Mouse (Mus musculus) neural tube, embryonic 14.5 days (tissue): Measurements from ENCODE around the gene Tab2. TPM values are rescaled to one million over a fixed set of nuclear protein-coding genes. Genes with fewer than 3 reads are reported as not detected.

ENCODE experiments used
- ATAC-seq: fragments of 200-750 bp; cut with Nextera tagmentation; 2 replicates; pipeline ENCODE4 v1.8.0; 2017; ENCODE audit warnings: low read depth, mild to moderate bottlenecking, moderate TSS enrichment, moderate library complexity
- H3K27ac ChIP-seq: fragments of 300-500 bp; sonication (generic); 2 replicates; pipeline ENCODE4 v1.5.1; 2014; ENCODE audit warnings: low read depth, mild to moderate bottlenecking, control low read depth, low read length, moderate library complexity, mixed read lengths
- H3K27me3 ChIP-seq: fragments of 300-500 bp; sonication (generic); 2 replicates; pipeline ENCODE4 v1.6.1; 2014; ENCODE audit warnings: low read length; ENCODE audit not compliant: control insufficient read depth, insufficient read depth
- H3K36me3 ChIP-seq: fragments of 300-500 bp; sonication (generic); 2 replicates; pipeline ENCODE4 v1.6.1; 2014; ENCODE audit warnings: low read length, mixed read lengths; ENCODE audit not compliant: control insufficient read depth, insufficient read depth
- H3K4me1 ChIP-seq: fragments of 300-500 bp; sonication (generic); 2 replicates; pipeline ENCODE4 v1.6.1; 2014; ENCODE audit warnings: low read length; ENCODE audit not compliant: control insufficient read depth, insufficient read depth
- H3K4me2 ChIP-seq: fragments of 300-500 bp; sonication (generic); 2 replicates; pipeline ENCODE4 v1.6.1; 2014; ENCODE audit warnings: mild to moderate bottlenecking, low read depth, low read length, control low read depth
- H3K4me3 ChIP-seq: fragments of 300-500 bp; sonication (generic); 2 replicates; pipeline ENCODE4 v1.5.1; 2014; ENCODE audit warnings: low read depth, low read length, control low read depth, mixed read lengths
- H3K9ac ChIP-seq: fragments of 300-500 bp; sonication (generic); replicated peaks from 2 replicates; pipeline ENCODE4 v1.6.1; 2014; ENCODE audit warnings: low read depth, mild to moderate bottlenecking, control low read depth, low read length, mixed read lengths
- H3K9me3 ChIP-seq: fragments of 300-500 bp; sonication (generic); 2 replicates; pipeline ENCODE4 v1.6.1; 2016; ENCODE audit warnings: low read length; ENCODE audit not compliant: control insufficient read depth
- WGBS: fragments of 180-500 bp; shearing (Covaris S2); extraction: QIAGEN DNeasy Blood & Tissue Kit; methylation state at CpG from one replicate; pipeline ENCODE4 v1.1.7; 2014; 5-methylcytosine and 5-hydroxymethylcytosine counted together
- polyA plus RNA-seq: library from polyadenylated mRNA; unstranded; fragments of >200 nt; fragmentation: Nextera tagmentation; extraction: Ambion mirVana; gene quantifications from 2 replicates; pipeline ENCODE4 v1.2.1, GENCODE M21; 2014

Tab2 gene
- polyA plus RNA-seq, 1 experiment from 2014 or later = 18.7 TPM

DNA sequence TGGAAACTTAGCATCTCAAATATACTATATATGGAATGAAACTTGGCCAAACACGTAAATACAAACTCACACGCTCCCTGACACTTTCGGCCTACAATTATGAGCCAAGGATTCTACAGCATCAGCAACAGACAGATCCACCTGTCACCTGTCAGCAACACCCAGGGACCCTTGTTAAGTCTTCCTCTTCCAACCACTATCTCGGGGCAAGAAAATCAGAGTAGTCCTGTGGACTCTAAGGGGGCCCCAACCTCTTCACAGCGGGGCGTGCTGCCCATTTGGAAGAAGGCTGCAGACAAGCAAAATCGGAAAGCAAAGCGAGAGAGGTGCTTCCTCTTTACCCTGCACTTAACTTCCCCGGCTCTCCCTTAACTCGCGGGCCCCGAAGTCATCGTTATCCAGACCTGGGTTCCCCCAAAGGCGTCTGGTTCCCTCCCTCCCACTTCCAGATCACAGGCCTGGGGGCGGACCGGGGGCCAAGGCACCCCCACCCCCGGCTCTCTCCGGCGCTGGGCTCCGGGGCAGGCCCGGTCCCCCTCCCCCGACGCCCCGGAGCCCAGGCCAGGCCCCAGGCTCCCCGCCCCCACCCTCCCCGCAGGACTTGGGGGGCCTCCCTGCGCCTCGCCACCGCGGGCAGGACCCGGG lies 919 bp downstream of the Tab2 start:
- ATAC-seq = peak; percentile 4; the same call in 1 of the 2 replicates

DNA sequence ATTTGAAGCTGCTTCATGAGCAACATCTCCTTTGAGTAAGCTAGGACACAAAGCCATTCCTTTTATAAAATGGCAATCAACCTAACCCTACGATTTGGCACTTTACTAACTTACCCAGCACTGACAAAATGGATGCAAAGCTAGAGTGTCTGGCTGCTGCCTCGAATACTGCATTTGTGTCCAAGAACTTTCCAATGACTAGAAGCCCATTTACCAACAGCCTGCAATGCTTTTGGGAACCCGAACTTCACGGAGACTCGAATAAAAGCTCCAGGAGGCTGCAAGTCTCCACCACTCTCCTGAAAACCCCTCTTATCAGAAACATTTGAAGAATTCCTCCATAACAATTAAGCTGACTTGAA lies 1.4 kb downstream of the Tab2 start:
- no peak for ATAC-seq
- no peak overlapping the region; the same call in 1 of the 2 replicates for H3K27ac ChIP-seq

More for the DNA sequence above, 919 bp downstream of the Tab2 start:
- Histone ChIP-seq H3K9me3 (no peaks in the 10 kb centered on the region), H3K9ac (peak overlapping the region; percentile 98), H3K27ac (peak overlapping the region; percentile 99), H3K27me3 (no peaks in the 10 kb centered on the region), H3K4me1 (peaks cover 16% of the 10 kb centered on the region), H3K4me2 (peak overlapping the region; percentile 86), H3K4me3 (peak overlapping the region; percentile 97), H3K36me3 (no peaks in the 10 kb centered on the region)
- 2% methylated on average over 21 of the region's 31 CpGs for WGBS

DNA sequence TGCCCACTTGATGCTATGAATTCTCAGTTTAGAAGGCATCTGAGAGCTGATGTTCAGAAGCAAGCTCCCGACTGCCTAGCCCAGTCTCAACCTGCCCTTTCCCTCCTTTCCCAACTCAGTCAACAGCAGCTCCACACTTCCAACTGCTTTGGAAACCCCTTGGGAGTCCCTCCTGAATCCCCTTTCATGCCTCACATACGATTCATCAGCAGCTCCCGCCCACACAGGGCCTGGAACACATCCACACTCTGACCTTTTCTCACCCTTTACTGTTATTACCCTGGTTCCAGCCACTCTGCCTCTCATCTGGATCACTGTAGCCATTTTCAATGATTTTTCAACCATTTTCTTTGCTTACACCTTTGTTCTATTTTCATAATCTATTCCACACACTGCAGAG lies 13.0 kb downstream of the Tab2 start:
- Histone ChIP-seq H3K4me2 (no peak overlapping the region), H3K27ac (no peak overlapping the region), H3K4me1 (no peaks in the 10 kb centered on the region; the same call in 1 of the 2 replicates), H3K36me3 (no peaks in the 10 kb centered on the region), H3K9me3 (no peaks in the 10 kb centered on the region), H3K27me3 (no peaks in the 10 kb centered on the region), H3K9ac (no peak overlapping the region), H3K4me3 (no peak overlapping the region)
- ATAC-seq = no peak
- WGBS = 40% methylated on average over 3 of the region's 3 CpGs

More for the DNA sequence above, 1.4 kb downstream of the Tab2 start:
- no peaks in the 10 kb centered on the region for H3K9me3 ChIP-seq
- WGBS = 1% methylated on average over 5 of the region's 5 CpGs
- H3K9ac ChIP-seq = peak overlapping the region; percentile 98; the same call in 1 of the 2 replicates
- peak overlapping the region; percentile 86 for H3K4me2 ChIP-seq
- H3K27me3 ChIP-seq = no peaks in the 10 kb centered on the region
- no peaks in the 10 kb centered on the region for H3K36me3 ChIP-seq
- H3K4me3 ChIP-seq = peak overlapping the region; percentile 97
- H3K4me1 ChIP-seq = peaks cover 16% of the 10 kb centered on the region

DNA sequence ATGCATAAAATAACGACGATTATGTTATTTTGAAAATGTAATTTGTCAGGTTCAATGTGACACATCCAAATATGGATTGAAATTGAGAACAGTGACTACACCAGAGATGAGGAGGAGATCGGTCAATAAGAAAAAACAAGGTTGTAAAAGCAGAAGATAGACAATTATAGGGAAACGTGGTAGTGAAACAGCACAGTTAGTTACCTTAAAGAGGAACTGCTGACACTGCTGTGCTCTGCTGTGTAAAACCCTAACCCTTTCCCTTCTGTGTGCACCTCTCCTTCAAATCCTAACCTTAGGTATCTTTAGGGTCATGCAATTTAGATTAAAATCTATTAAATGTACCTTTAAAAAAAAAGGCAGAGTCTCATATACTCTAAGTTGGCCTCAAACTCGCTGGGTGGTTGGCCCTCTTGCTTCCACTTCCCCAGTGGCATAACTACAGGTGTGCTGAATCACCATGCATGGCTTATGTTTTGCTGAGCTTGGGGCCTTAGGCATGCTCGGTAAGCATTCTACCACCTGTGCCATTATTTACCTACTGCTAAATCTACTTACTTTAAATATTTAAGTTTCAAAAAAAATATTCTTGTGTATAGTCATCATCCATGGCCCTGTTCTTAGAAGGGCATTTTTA lies 19.4 kb downstream of the Tab2 start:
- H3K9me3 ChIP-seq = no peaks in the 10 kb centered on the region
- H3K36me3 ChIP-seq = no peaks in the 10 kb centered on the region
- ATAC-seq = no peak
- no peak overlapping the region for H3K27ac ChIP-seq
- H3K9ac ChIP-seq = no peak overlapping the region
- H3K4me3 ChIP-seq = no peak overlapping the region
- no peaks in the 10 kb centered on the region for H3K4me1 ChIP-seq
- 87% methylated on average over 6 of the region's 6 CpGs for WGBS
- H3K4me2 ChIP-seq = no peak overlapping the region
- no peaks in the 10 kb centered on the region for H3K27me3 ChIP-seq

DNA sequence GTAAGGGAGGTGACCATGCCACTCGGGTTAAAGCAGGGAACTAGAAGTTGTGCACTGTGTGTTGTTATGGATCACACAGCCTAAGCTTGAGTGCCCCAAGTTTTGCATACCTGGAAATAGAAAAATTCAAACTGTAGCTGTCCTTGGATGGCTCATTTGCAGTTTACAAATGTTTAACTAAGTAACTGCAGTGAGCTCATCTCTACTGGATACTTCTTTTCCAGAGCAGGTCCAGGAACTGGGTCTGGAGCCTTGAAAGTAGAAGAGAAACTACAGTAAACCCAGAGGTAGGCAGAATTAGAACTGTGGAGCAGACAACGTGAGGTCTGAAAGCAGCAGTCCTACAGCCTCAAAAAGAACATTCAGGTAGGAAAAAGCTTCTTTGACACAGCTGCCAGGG lies 23.1 kb downstream of the Tab2 start:
- no peak for ATAC-seq
- no peaks in the 10 kb centered on the region for H3K36me3 ChIP-seq
- no peak overlapping the region for H3K9ac ChIP-seq
- H3K27me3 ChIP-seq = no peaks in the 10 kb centered on the region
- H3K4me2 ChIP-seq = no peak overlapping the region
- H3K9me3 ChIP-seq = no peaks in the 10 kb centered on the region
- 88% methylated on average over 2 of the region's 2 CpGs for WGBS
- no peaks in the 10 kb centered on the region for H3K4me1 ChIP-seq
- H3K27ac ChIP-seq = no peak overlapping the region
- no peak overlapping the region for H3K4me3 ChIP-seq

DNA sequence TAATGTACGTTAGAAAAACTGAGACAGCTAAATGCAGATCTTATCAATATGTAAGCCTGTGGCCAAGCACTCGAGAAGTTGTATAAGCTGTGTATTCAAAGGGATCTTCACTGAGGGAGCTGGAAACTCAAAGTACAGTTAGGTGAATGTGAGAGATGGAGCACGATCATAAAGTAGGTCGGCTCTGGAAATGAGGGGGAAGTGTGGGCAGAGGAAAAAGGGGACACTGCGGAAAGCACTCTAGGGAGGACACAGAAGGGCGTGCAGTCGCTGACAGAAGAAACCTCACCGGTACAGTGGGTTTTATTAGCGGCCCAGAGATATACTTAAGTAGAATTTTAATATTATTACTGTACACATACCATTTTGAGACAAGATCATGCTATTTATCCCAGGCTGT lies 27.0 kb downstream of the Tab2 start:
- H3K4me3 ChIP-seq = no peak overlapping the region
- no peak overlapping the region for H3K4me2 ChIP-seq
- no peaks in the 10 kb centered on the region for H3K9me3 ChIP-seq
- H3K36me3 ChIP-seq = no peaks in the 10 kb centered on the region
- no peaks in the 10 kb centered on the region for H3K27me3 ChIP-seq
- WGBS = 86% methylated on average over 9 of the region's 9 CpGs
- no peaks in the 10 kb centered on the region for H3K4me1 ChIP-seq
- ATAC-seq = no peak
- no peak overlapping the region for H3K27ac ChIP-seq
- H3K9ac ChIP-seq = no peak overlapping the region

DNA sequence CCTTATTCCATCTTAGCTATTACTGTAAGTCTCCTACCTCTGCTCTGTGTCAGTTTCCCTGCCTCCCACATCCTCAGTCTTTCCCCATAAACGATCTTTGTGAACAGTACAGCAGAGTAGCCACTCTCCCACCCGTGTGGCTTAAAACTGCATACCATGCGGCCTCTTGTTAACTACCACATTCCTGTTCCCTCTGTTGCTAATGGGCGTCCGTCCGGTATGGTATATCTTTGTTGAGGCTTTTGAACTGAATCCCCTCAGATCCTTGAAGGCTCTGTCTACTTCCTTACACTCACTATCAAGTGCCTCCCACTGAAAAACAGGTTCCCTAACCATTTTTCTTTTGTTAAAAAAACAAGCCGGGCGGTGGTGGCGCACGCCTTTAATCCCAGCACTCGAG lies 30.5 kb downstream of the Tab2 start:
- Histone ChIP-seq H3K4me2 (no peak overlapping the region), H3K27ac (no peak overlapping the region), H3K4me1 (no peaks in the 10 kb centered on the region), H3K4me3 (no peak overlapping the region), H3K27me3 (no peaks in the 10 kb centered on the region), H3K9me3 (no peaks in the 10 kb centered on the region), H3K36me3 (no peaks in the 10 kb centered on the region; the same call in 1 of the 2 replicates), H3K9ac (no peak overlapping the region)
- no peak for ATAC-seq
- WGBS = 79% methylated on average over 11 of the region's 11 CpGs

DNA sequence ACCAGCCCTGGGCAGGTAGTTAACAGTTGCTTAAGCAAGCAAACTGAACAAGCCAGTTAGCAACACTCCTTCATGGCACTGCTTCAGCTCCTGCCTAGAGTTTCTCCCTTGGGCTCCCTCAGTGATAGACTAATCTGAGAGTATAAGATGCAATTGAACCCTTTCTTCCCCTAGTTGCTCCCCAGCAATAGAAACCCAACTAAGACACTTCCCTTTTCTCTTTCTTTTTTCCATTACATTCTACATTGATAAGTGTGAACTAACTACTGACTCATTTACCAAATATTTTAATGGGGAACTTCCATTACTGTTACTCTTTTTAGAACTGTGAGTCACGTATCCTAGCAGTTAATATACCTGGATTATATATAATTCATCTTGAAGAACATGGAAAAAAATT lies 32.6 kb downstream of the Tab2 start:
- Histone ChIP-seq H3K4me2 (no peak overlapping the region), H3K36me3 (peaks cover 20% of the 10 kb centered on the region), H3K4me1 (no peaks in the 10 kb centered on the region), H3K4me3 (no peak overlapping the region), H3K9ac (no peak overlapping the region), H3K27me3 (no peaks in the 10 kb centered on the region), H3K27ac (no peak overlapping the region), H3K9me3 (no peaks in the 10 kb centered on the region)
- 89% methylated on average over 1 of the region's 1 CpGs for WGBS
- ATAC-seq = no peak

DNA sequence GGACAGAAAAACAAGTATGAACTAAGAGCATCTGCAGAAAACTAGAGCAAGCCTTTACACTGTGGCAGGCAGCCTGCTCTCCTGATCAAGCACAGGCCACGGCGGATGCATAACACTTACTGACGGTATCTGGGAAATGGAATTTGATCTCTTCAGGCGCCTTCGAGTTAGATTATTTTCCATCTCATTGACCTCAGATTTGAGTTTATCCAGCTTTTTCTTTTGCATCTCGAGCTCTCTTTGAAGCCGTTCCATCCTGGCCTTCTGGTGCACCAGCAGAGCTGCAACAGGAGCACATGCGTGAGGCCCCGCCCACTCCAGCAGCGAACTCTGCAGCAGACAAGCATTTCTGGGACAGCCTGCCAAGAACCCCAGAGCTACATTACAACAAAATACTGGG lies 44.8 kb downstream of the Tab2 start:
- Histone ChIP-seq H3K9ac (no peak overlapping the region), H3K4me2 (no peak overlapping the region), H3K4me1 (no peaks in the 10 kb centered on the region), H3K36me3 (peaks cover 34% of the 10 kb centered on the region), H3K27ac (no peak overlapping the region), H3K4me3 (no peak overlapping the region), H3K9me3 (no peaks in the 10 kb centered on the region), H3K27me3 (no peaks in the 10 kb centered on the region)
- ATAC-seq = no peak
- 76% methylated on average over 10 of the region's 10 CpGs for WGBS
